Mouse (Mus musculus) midbrain, embryonic 14.5 days (tissue): ENCODE data around the gene Enkur. TPM values are rescaled to one million over a fixed set of nuclear protein-coding genes. Genes with fewer than 3 reads are reported as not detected.

ENCODE experiments used
- ATAC-seq: fragments of 200-750 bp; cut with Nextera tagmentation; 2 replicates; pipeline ENCODE4 v1.8.0; 2017; ENCODE audit warnings: moderate number of reproducible peaks, moderate library complexity; ENCODE audit not compliant: low FRiP score, low TSS enrichment
- DNase-seq: peaks from one replicate; pipeline ENCODE4 v3.0.0-alpha.2; 2015
- H3K27ac ChIP-seq: fragments of 300-500 bp; sonication (generic); replicated peaks from 2 replicates; pipeline ENCODE4 v1.5.1; 2014; ENCODE audit warnings: mild to moderate bottlenecking, low read depth, low read length, moderate library complexity
- H3K27me3 ChIP-seq: fragments of 300-500 bp; sonication (generic); 2 replicates; pipeline ENCODE4 v1.6.1; 2014; ENCODE audit warnings: low read length, control low read depth, mixed read lengths; ENCODE audit not compliant: control insufficient read depth, insufficient read depth
- H3K36me3 ChIP-seq: fragments of 300-500 bp; sonication (generic); 2 replicates; pipeline ENCODE4 v1.6.1; 2014; ENCODE audit warnings: low read length, control low read depth; ENCODE audit not compliant: control insufficient read depth, insufficient read depth
- H3K4me1 ChIP-seq: fragments of 300-500 bp; sonication (generic); 2 replicates; pipeline ENCODE4 v1.6.1; 2014; ENCODE audit warnings: mild to moderate bottlenecking, antibody characterized with exemption, low read length, control low read depth; ENCODE audit not compliant: control insufficient read depth, insufficient read depth
- H3K4me2 ChIP-seq: fragments of 300-500 bp; sonication (generic); 2 replicates; pipeline ENCODE4 v1.6.1; 2014; ENCODE audit warnings: mild to moderate bottlenecking, low read length, moderate library complexity
- H3K4me3 ChIP-seq: fragments of 300-500 bp; sonication (generic); replicated peaks from 2 replicates; pipeline ENCODE4 v1.5.1; 2014; ENCODE audit warnings: low read depth, low read length
- H3K9ac ChIP-seq: fragments of 300-500 bp; sonication (generic); replicated peaks from 2 replicates; pipeline ENCODE4 v1.6.1; 2014; ENCODE audit warnings: mild to moderate bottlenecking, low read length, moderate library complexity
- H3K9me3 ChIP-seq: fragments of 300-500 bp; sonication (generic); 2 replicates; pipeline ENCODE4 v1.6.1; 2016; ENCODE audit warnings: low read length, control low read depth, mixed read lengths; ENCODE audit not compliant: control insufficient read depth
- WGBS: fragments of 180-500 bp; shearing (Covaris S2); extraction: QIAGEN DNeasy Blood & Tissue Kit; methylation state at CpG from one replicate; pipeline ENCODE4 v1.1.7; 2014; 5-methylcytosine and 5-hydroxymethylcytosine counted together
- polyA plus RNA-seq: library from polyadenylated mRNA; unstranded; fragments of >200 nt; fragmentation: Nextera tagmentation; extraction: Ambion mirVana; gene quantifications from 2 replicates; pipeline ENCODE4 v1.2.1, GENCODE M21; 2014

Gene Enkur
- polyA plus RNA-seq, 1 experiment from 2014 or later = 3.7 TPM

DNA sequence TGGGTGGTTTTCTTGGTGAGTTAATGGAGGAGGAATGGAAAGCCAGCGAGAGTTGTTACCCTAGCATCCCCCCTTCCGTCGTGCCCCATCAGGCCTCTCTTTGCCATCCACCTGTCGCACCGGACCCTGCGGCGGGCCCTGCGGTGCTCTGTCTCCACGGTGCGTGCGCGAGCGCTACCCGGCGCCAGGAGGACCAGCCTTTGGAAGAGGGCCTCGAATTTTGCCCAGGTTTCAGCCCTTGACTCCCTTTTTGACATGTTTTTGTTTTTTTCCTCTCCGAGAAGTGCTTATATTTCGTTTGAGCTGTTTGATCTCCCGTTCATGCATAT lies 630 bp upstream of the Enkur start:
- Histone ChIP-seq H3K36me3 (no peaks in the 10 kb centered on the region), H3K4me3 (peak overlapping the region; percentile 66), H3K27ac (peak overlapping the region; percentile 85), H3K4me1 (peaks cover 13% of the 10 kb centered on the region), H3K9ac (peak overlapping the region; percentile 69), H3K9me3 (no peaks in the 10 kb centered on the region), H3K27me3 (no peaks in the 10 kb centered on the region), H3K4me2 (peak overlapping the region; percentile 86)
- WGBS = under 1% methylated on average over 19 of the region's 19 CpGs
- ATAC-seq = peak; percentile 88
- no peak for DNase-seq

DNA sequence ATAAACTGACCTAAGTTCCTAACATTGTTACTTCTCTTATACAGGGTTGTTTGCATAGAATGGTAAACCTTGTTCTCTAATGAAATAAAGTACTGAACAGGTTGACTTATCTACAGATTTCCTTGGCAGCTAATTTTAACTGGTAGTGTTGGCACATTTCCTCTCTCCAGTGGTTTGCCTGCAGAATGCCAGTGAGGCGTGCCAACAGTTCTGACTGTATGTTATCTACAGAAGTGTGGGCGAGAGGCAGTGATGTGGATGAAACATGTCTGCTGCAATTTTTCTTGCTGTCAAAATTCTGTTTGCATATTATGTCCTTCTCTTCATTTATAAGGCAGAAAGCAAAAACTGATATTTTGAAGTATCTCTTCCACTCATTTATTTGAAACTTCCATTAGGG lies 2.4 kb downstream of the Enkur start:
- ATAC-seq (no peak), DNase-seq (no peak)
- Histone ChIP-seq H3K36me3 (no peaks in the 10 kb centered on the region), H3K9ac (no peak overlapping the region), H3K4me1 (peaks cover 13% of the 10 kb centered on the region), H3K27me3 (no peaks in the 10 kb centered on the region), H3K4me2 (no peak overlapping the region), H3K4me3 (no peak overlapping the region), H3K9me3 (no peaks in the 10 kb centered on the region), H3K27ac (no peak overlapping the region)
- 89% methylated on average over 2 of the region's 2 CpGs for WGBS

DNA sequence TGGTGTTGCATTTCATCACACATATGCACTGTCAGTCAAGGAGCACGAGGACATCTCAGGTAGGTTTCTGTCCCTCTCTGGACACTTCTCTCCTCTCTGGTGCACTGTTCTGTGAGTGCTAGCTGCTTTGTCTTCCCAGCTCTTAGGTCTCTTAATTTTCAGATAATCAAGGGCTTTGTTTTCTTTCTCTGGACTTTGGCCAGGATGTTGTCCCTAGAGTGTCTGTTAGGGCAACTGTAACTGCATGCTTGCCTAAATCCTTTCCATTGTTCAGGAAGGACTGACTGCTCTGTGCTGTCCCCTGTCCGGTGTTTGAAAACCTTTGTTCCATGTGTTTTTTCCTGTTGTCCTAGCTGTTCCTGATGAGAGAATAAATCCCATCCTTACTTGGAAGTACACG lies 6.1 kb downstream of the Enkur start:
- H3K36me3 ChIP-seq = no peaks in the 10 kb centered on the region
- WGBS = 56% methylated on average over 3 of the region's 3 CpGs
- DNase-seq = no peak
- no peak overlapping the region for H3K4me2 ChIP-seq
- no peak overlapping the region for H3K9ac ChIP-seq
- no peak overlapping the region for H3K27ac ChIP-seq
- no peaks in the 10 kb centered on the region for H3K4me1 ChIP-seq
- no peak for ATAC-seq
- H3K27me3 ChIP-seq = no peaks in the 10 kb centered on the region
- no peak overlapping the region for H3K4me3 ChIP-seq
- no peaks in the 10 kb centered on the region for H3K9me3 ChIP-seq

DNA sequence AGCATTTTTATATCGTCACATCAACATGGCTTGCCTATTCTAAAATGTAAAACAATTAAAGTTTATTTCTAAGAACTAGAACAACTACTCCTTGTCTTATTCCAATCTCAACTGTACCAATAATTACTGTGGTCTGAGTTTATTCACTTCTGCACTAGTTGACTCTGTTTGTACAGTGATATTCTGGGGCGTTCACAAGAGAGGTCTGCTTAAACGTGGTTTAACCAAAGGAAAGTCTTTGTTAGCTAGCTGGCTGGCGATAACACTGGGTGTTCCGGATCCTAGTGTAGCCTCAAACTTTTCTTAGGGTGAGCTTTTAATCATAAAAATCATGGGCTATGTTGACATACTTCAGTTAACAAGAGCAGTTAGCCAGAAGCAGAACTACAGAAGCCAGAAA lies 9.9 kb downstream of the Enkur start:
- WGBS = 95% methylated on average over 5 of the region's 5 CpGs
- H3K27ac ChIP-seq = no peak overlapping the region
- H3K4me1 ChIP-seq = no peaks in the 10 kb centered on the region
- no peak for DNase-seq
- no peak overlapping the region for H3K9ac ChIP-seq
- H3K27me3 ChIP-seq = no peaks in the 10 kb centered on the region
- ATAC-seq = no peak
- no peaks in the 10 kb centered on the region for H3K9me3 ChIP-seq
- H3K4me2 ChIP-seq = no peak overlapping the region
- H3K36me3 ChIP-seq = no peaks in the 10 kb centered on the region
- no peak overlapping the region for H3K4me3 ChIP-seq

DNA sequence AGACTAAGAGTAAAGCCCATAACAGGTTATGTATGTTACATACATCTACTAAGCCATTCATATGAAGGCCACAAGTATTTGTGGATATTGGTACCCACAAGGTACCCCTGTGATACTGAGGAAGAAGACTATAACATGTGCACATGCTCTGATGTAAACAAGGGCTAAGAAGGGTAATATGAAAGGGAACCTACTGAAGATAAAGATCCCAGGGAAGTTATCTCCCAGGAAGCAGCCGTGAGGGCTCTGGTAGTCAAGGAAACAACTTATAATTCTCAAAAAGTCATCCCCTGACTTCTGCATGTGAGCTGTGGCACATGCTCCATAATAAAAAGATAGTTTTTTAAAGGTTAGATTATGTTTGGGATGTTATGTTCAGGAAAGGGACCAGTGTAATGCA lies 13.9 kb downstream of the Enkur start:
- no peaks in the 10 kb centered on the region for H3K36me3 ChIP-seq
- 66% methylated on average over 1 of the region's 1 CpGs for WGBS
- H3K4me1 ChIP-seq = no peaks in the 10 kb centered on the region
- DNase-seq (no peak), ATAC-seq (no peak)
- H3K9ac ChIP-seq = no peak overlapping the region
- no peak overlapping the region for H3K27ac ChIP-seq
- H3K9me3 ChIP-seq = no peaks in the 10 kb centered on the region
- no peaks in the 10 kb centered on the region for H3K27me3 ChIP-seq
- H3K4me3 ChIP-seq = no peak overlapping the region
- no peak overlapping the region for H3K4me2 ChIP-seq

DNA sequence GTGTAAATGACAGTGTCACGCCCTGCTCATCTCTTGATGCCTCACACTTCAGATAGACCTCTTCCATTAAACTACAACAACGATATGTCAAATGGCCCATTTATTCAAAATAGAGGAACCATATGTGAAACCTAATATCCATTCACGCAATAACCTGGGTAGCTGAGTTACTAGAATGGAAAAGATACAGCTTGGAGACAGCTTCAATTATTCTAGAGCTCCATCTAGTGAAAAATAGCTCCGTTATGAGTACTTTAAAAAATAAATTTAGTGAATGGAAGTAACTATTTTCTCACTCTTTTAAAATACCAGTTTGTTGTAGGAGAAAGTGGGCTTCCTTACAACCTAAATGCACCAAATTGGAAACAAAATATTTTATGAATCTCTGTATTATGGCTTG lies 16.6 kb downstream of the Enkur start:
- Histone ChIP-seq H3K4me1 (no peaks in the 10 kb centered on the region), H3K9ac (no peak overlapping the region), H3K27me3 (no peaks in the 10 kb centered on the region), H3K27ac (no peak overlapping the region), H3K4me3 (no peak overlapping the region), H3K9me3 (no peaks in the 10 kb centered on the region), H3K36me3 (no peaks in the 10 kb centered on the region), H3K4me2 (no peak overlapping the region)
- DNase-seq = peak; percentile 66
- WGBS = 72% methylated on average over 4 of the region's 4 CpGs
- ATAC-seq = no peak

DNA sequence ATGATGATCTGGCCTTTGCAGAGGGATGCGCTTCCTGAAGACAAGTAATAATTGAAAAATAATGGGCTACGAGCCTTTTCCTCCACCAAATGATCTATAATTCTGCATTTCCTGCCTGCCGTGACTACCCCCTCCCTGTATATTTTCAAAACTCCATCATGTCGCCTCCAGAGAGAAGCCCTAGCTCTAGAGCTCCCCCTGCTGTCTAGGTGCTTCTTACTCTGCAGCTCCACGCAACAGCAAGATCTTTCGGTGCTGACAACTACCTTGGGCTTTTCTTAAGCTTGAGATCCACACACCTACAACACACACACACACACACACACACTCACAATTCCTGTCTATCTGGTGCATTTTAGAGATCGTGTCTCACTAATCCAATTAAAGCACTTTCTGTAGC lies 17.6 kb downstream of the Enkur start:
- no peaks in the 10 kb centered on the region for H3K27me3 ChIP-seq
- WGBS = 62% methylated on average over 7 of the region's 7 CpGs
- no peak overlapping the region for H3K27ac ChIP-seq
- H3K4me3 ChIP-seq = no peak overlapping the region
- no peaks in the 10 kb centered on the region for H3K4me1 ChIP-seq
- H3K4me2 ChIP-seq = no peak overlapping the region
- no peaks in the 10 kb centered on the region for H3K9me3 ChIP-seq
- peak; percentile 64 for DNase-seq
- ATAC-seq = no peak
- H3K9ac ChIP-seq = no peak overlapping the region
- no peaks in the 10 kb centered on the region for H3K36me3 ChIP-seq

DNA sequence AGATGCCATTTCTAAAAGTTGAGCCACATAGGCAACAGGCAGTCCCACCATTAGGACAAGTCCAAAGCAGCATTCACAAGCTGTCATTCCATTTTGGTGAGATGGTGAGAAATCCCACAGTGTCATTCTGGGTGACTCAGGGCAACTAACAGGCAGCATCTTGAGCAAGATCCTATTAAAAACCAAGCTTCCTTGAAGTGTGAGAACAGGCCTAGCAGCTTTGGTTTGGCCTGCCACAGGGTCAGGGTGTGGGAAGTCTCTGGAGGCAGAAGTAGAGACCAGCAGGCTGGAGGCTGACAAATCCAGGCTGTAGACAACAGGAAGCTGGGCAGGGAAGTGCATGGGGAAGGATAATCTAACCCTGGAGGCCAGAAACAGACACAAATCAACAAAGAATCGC lies 22.4 kb downstream of the Enkur start:
- WGBS = 78% methylated on average over 1 of the region's 1 CpGs
- H3K27ac ChIP-seq = no peak overlapping the region
- ATAC-seq (no peak), DNase-seq (no peak)
- no peaks in the 10 kb centered on the region for H3K9me3 ChIP-seq
- no peaks in the 10 kb centered on the region for H3K27me3 ChIP-seq
- H3K4me1 ChIP-seq = no peaks in the 10 kb centered on the region
- H3K36me3 ChIP-seq = no peaks in the 10 kb centered on the region
- no peak overlapping the region for H3K4me3 ChIP-seq
- H3K9ac ChIP-seq = no peak overlapping the region
- no peak overlapping the region for H3K4me2 ChIP-seq

DNA sequence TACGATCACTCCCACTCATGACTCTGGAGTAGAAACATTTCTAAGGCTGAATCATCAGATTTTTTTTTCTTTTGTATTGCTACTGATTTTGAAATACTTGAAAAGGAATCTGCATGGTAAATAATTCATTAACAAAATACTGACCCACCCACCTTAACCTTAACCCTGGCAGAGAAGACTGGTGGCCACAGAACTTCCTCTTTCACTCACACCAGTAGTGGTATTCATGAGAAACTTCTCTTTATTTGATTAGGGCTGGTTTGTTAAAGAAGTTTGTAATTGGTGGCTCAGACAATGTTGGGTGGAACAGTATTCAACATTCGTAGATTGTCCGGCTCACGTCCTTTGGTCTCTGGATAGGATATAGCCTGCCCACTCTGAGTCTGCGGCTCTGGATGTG lies 26.0 kb downstream of the Enkur start:
- no peaks in the 10 kb centered on the region for H3K27me3 ChIP-seq
- H3K4me2 ChIP-seq = no peak overlapping the region
- WGBS = 95% methylated on average over 5 of the region's 5 CpGs
- no peak for DNase-seq
- H3K4me3 ChIP-seq = no peak overlapping the region
- no peak overlapping the region for H3K9ac ChIP-seq
- no peak for ATAC-seq
- H3K36me3 ChIP-seq = no peaks in the 10 kb centered on the region
- H3K4me1 ChIP-seq = no peaks in the 10 kb centered on the region
- no peaks in the 10 kb centered on the region for H3K9me3 ChIP-seq
- H3K27ac ChIP-seq = no peak overlapping the region
